Mouse (Mus musculus): ENCODE results near the gene Arrdc2. TPM values are rescaled to one million over a fixed set of nuclear protein-coding genes. Genes with fewer than 3 reads are reported as not detected.

Arrdc2 gene
- total and polyA plus RNA-seq, 3 experiments, result 13.1 to 22.5 TPM; not detected in 1

- peak; percentile 39; the same call in 1 of the 2 replicates for TF ChIP-seq ETS1 (IDR thresholded peaks at IDR 0.05; ENCODE audit: low read depth, low read length)
- TF ChIP-seq MEF2A (IDR thresholded peaks at IDR 0.05; ENCODE audit: extremely low read depth, insufficient replicate concordance, low read depth, low read length, poor library complexity, severe bottlenecking), result no peak
- no peak for TF ChIP-seq USF1 (IDR thresholded peaks at IDR 0.05; ENCODE audit: low read depth, low read length)
- peak; percentile 81 for TF ChIP-seq MXI1 (IDR thresholded peaks at IDR 0.05; ENCODE audit: low read depth, low read length)
- no peak for TF ChIP-seq SMC3 (IDR thresholded peaks at IDR 0.05; ENCODE audit: low read depth, low read length)
- no peak for TF ChIP-seq KAT2A (conservative IDR thresholded peaks at IDR 0.05; ENCODE audit: low read depth, low read length)
- no peak for TF ChIP-seq CHD1 (IDR thresholded peaks at IDR 0.05; ENCODE audit: low read depth, low read length)
- no peak for TF ChIP-seq POLR2AphosphoS2 (IDR thresholded peaks at IDR 0.05; ENCODE audit: low read length)
- TF ChIP-seq MAZ (IDR thresholded peaks at IDR 0.05; ENCODE audit: low read depth, low read length), result peak; percentile 74
- no peak for TF ChIP-seq TCF12 (IDR thresholded peaks at IDR 0.05; ENCODE audit: low read depth, low read length)
- no peak for TF ChIP-seq MYC (IDR thresholded peaks at IDR 0.05; ENCODE audit: low read depth, low read length)
- no peak for TF ChIP-seq MYB (IDR thresholded peaks at IDR 0.05; ENCODE audit: low read depth, low read length)
- 0 out of 4 replicates have a peak, but pooled peaks of 1 of the 2 experiments have one; percentile 10 for TF ChIP-seq POLR2A (IDR thresholded peaks at IDR 0.05; ENCODE audit: control insufficient read depth in 1 of 2, insufficient read depth in 1 of 2, low read depth in 1 of 2, low read length in 2 of 2, poor library complexity in 1 of 2)
- TF ChIP-seq GATA1 (IDR thresholded peaks at IDR 0.05; ENCODE audit: low read depth, low read length), result no peak
These were observed 35.6 kb downstream of the Arrdc2 start (continued) for GRCm38 (mm10) chr8:70803761-70804480.

GRCm38 (mm10) chr8:70802786-70803510 is 36.6 kb downstream of the Arrdc2 start:
- Histone ChIP-seq H3K36me3 (ENCODE audit: control insufficient read depth in 1 of 2, insufficient read depth in 2 of 2, low read length in 2 of 2) (peaks cover 0 to 6% of the 10 kb centered on the region in 2 experiments; a peak in 1 of 4 replicates), H3K27me3 (ENCODE audit: control insufficient read depth in 1 of 2, insufficient read depth in 2 of 2, low read length in 2 of 2) (no peaks in the 10 kb centered on the region), H3K9ac (ENCODE audit: control insufficient read depth, low read depth, low read length, poor library complexity, severe bottlenecking) (peak overlapping the region; percentile 60; the same call in 1 of the 2 replicates), H3K4me3 (ENCODE audit: control insufficient read depth in 1 of 2, insufficient read depth in 1 of 2, low read depth in 2 of 2, low read length in 2 of 2) (peak overlapping the region in 1 of 2 experiments; percentile 64; a peak in 3 of 4 replicates), H3K27ac (ENCODE audit: control insufficient read depth, low read depth, low read length) (peak overlapping the region; percentile 53; the same call in 1 of the 2 replicates), H3K9me3 (replicated peaks; ENCODE audit: insufficient read depth, low read length) (no peaks in the 10 kb centered on the region), H3K4me1 (ENCODE audit: control insufficient read depth in 1 of 2, insufficient read depth in 2 of 2, low read length in 2 of 2) (peaks cover 0 to 17% of the 10 kb centered on the region in 2 experiments; a peak in 3 of 4 replicates), H3K79me2 (ENCODE audit: control insufficient read depth, insufficient read depth, low read length, poor library complexity) (no peaks in the 10 kb centered on the region; the same call in 1 of the 2 replicates)
- peak; percentile 44 for DNase-seq (ENCODE audit: low read depth, low spot score)
- no peak for TF ChIP-seq SMC3 (IDR thresholded peaks at IDR 0.05; ENCODE audit: low read depth, low read length)
- TF ChIP-seq ZMIZ1 (IDR thresholded peaks at IDR 0.05; ENCODE audit: low read depth, low read length), result no peak
- 0 out of 2 replicates have a peak, but pooled peaks have one; percentile 24 for TF ChIP-seq BHLHE40 (IDR thresholded peaks at IDR 0.05; ENCODE audit: borderline replicate concordance, low read depth, low read length)
- TF ChIP-seq USF1 (IDR thresholded peaks at IDR 0.05; ENCODE audit: low read depth, low read length), result peak; percentile 36; the same call in 1 of the 2 replicates
- TF ChIP-seq GATA1 (IDR thresholded peaks at IDR 0.05; ENCODE audit: low read depth, low read length), result no peak
- peak; percentile 92 for TF ChIP-seq TBP (IDR thresholded peaks at IDR 0.05; ENCODE audit: low read depth, low read length)

Data from MEL (cell line).